Mouse (Mus musculus) cerebellum, adult 18-20 months (tissue): ENCODE results near the gene Gm8122.
"Not testable (repeated sequence)": the region's sequence is repeated elsewhere in the genome, so short reads cannot be mapped to it uniquely, and the experiment has no call there.

Experiments used
- DNase-seq, 2 experiments: peaks; one replicate each; pipeline ENCODE4 v3.0.0; 2021

Gm8122 gene

DNA sequence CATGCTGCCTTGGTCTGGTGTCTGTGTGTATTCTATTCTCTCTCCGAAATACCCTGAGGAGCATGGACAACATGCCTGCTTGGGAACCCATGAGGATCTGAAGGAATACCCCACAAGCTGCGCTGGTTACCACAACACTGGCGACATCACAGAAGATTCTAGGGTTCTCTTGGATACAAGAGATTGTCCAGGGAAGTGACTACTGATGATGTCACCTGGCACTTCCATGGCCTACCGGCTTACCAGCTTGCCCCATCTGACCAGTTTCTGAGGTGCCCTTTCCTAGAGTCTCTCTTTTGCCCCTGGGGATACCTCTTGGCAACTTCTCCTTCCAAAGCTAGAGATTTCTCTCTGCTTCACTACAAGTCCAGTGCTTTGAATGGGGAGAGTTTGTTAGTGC, at the start of gene Gm8122:
TSS of gene Gm8122 (minus strand) at position 101 of the 400 bp plus-strand sequence.
- not testable (repeated sequence) for DNase-seq

DNA sequence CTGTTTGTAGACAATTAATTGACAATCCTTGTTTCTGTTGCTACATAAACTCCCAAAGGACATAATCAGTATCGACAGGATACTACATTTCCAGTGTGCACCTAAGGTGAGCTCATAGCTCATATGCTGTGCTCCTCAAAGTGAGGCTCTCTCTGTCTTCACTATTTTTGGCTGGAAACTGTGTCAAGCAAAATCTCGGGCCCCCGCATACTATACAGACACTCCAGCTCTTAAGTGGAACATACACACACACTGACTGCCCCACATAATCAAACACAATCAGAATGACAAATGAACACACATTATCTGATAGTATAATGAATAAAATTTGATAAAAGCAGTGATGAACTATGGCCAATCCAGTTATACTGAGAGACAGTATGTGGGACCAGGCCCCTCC, 43.6 kb upstream of the Gm8122 start:
- not testable (repeated sequence) for DNase-seq

- DNase-seq = not testable (repeated sequence)
These were observed 43.0 kb upstream of the Gm8122 start for GRCm38 (mm10) chr14:43278146-43278545.

- not testable (repeated sequence) for DNase-seq
These were observed 42.4 kb upstream of the Gm8122 start for GRCm38 (mm10) chr14:43277468-43277867.

- DNase-seq = not testable (repeated sequence)
These were observed 40.6 kb upstream of the Gm8122 start for GRCm38 (mm10) chr14:43275752-43276151.

DNA sequence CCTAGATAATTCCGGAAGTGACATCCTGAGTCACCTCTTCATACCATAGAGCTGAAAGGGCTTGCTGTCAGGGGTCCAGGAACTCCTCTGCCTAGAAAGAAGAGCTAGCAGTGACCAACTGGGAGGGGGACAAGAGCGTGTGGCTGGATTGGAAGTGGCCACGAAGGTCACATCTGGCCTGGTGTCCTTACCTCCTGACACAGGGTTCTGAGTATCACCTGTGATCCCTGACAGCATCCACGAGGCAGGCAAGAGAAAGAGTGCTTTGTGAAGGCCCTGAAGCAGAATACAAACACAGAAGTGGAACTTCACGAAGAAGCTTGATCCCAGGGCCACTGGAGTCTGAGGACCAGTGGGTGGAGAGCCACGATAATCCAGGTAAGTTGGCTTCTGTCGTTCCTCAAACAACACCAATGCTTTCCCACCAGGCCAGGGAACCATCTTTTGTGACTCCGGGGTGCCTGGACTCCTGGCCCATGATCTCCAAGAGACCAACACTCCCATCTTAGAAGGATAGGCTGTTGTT, 39.9 kb upstream of the Gm8122 start, which contains the start of gene Gm9732:
TSS of gene Gm9732 (plus strand) at position 51 of the 526 bp plus-strand sequence.
- not testable (repeated sequence) for DNase-seq

- not testable (repeated sequence) for DNase-seq
These were observed 38.1 kb upstream of the Gm8122 start for GRCm38 (mm10) chr14:43273161-43273560.

DNA sequence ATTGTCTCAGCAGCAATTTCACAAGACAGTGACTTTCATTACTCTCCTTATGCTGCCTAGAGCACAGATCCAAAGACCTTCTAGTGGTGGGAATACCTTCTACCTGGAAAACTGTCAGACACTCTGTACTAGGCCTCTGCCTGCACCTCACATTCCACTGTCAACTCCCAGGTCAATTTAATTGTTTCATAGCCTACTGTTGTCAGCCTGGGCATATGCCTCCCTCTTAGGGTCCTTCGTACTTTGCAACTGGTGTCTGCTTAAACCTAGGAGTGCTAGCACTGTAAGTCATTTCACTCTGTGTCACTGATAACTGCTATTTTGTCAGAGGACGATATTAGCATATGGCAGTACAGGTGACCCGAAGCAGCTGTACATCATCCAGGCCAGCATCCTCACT, 34.1 kb upstream of the Gm8122 start:
- not testable (repeated sequence) for DNase-seq

DNA sequence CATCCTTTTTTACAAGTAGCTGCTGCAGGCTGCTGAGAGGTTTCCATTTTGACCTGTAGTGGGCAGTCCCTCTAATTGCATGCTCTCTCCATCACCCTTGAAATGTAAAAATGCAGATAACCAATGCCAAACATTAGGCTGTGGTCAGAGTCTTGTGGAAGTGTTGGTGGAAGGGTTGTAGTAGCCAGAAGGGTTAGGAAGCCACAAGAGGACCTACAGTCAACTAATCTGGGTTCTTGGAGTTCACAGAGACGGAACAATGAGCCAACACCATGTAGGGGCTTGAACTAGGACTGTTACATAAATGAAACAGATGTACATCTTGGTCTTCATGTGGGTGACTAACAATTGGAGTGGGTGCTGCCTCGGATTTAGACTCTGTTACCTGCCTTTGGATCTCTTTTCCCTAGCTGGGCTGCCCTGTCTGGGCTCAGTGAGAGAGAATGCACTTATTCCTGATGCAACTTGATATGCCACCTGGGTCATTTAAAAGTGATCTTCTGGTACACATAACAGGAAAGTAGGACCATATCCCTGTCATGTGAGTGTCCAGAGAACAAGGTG, 33.5 kb upstream of the Gm8122 start:
- not testable (repeated sequence) for DNase-seq

DNA sequence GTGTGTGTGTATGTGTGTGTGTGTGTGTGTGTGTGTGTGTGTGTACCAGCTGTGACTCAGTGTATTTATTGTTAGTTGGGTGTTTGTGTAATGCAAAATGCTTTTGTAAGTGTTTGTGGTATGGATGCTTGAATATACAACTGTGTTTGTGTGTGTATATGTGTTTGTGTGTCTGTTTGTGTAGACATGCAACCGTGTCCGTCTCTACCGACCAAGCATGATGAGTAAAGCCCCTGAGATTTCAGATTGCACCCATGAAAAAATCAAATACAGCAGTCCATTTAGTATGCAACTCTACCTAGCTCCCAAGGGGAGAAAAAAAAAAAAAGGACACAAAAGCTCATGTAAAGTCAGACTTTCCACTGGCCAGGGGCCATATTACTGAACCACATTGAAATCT, 28.3 kb upstream of the Gm8122 start:
- DNase-seq = not testable (repeated sequence)

DNA sequence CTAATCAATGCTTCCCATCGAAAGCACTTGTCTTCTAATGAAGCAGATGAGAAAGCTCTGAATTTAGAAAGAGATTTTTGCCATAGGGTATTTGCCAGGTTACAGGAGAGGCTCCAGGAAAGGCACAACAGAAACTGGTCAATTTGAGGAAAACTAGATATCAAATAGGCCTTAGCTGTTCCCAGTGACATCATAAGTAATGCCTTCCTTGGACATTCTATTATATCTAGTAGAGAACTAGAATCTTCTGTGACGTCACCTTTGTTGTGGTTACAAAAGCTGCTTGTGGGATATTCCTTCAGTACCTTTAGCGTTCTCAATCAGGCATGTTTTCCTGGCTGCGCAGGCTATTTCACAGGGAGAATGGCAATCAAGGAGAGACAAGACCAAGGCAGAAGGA, 23.2 kb upstream of the Gm8122 start, which contains the start of gene Gm8126:
TSS of gene Gm8126 (plus strand) at position 301 of the 400 bp plus-strand sequence.
- DNase-seq = not testable (repeated sequence)

GRCm38 (mm10) chr14:43256511-43256910, 21.4 kb upstream of the Gm8122 start:
- not testable (repeated sequence) for DNase-seq

GRCm38 (mm10) chr14:43250549-43251253, 15.6 kb upstream of the Gm8122 start:
- DNase-seq = not testable (repeated sequence)

DNA sequence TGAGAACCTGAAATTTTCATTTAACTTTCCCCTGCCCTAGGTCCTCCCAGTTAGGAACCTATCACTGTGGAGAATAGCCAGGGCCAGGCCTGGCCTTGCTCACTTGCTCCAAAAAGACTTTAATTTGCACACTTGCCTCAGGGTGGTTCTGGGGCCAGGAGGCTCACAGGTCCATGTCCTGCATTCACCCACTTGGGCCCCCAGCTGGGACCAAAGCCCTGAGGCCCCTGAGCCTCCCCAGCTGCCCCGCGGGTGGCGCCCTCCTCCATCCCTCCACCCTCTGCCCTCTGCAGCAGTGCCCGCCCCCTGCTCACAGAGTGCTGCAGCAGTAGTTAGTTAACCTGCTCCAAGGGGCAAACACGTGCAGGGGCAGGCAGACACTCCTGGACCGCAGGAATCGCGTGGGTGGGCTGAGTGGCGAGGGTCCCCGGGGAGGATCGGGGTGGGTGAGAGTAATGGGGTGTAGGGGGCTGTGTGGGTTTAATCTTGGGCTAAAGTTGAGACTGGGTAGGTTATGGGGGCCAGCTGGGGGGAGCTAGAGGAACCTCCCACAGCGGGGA, 14.6 kb upstream of the Gm8122 start:
- peak in 1 of 2 experiments; percentile 14 for DNase-seq

DNA sequence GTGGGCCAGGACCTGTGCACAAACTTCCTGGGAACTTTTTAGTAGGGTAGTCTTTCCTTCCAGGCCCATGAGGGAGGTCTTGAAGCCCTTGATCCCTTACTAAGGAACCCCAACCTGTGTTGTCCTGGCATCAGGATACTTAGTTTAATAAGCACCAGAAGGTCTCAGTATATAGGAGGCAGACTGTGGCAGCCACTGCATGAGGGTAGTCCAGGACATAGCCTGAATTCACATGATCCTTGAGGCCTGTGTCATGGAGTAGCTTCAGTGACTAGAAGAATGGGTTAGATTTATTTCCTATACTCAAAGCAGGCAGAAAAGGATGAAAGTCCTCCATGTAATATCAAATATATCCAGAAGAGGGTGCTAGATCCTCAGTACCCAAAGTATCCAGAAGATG, 2.7 kb upstream of the Gm8122 start:
- not testable (repeated sequence) for DNase-seq
